Comparison of ENCODE assay signal across 7 mouse cellular contexts in genomic region chr17:46030323-46030730, GRCm38 (mm10). TPM values are rescaled to one million over a fixed set of nuclear protein-coding genes. Genes with fewer than 3 reads are reported as not detected.
A peak's percentile ranks its signal among the peaks of the same experiment; 100 is the strongest.
DNase-seq lines count a peak whose midpoint lies in the region; ATAC-seq and TF ChIP-seq lines count a peak whose summit lies in the region.

No protein-coding gene starts in this region.

- H3K9me3 ChIP-seq in ES-E14 (ENCODE audit: control insufficient read depth, insufficient read depth, low read depth, low read length) = no peaks in the 10 kb centered on the region
- H3K9me3 ChIP-seq in heart, embryonic 13.5 days = no peaks in the 10 kb centered on the region

- H3K4me3 ChIP-seq in ES-E14 (ENCODE audit: insufficient read depth in 1 of 2, low read depth in 1 of 2, low read length in 2 of 2, poor library complexity in 1 of 2, severe bottlenecking in 1 of 2) = peak overlapping the region; percentile 72 to 86
- peak overlapping the region; percentile 92 for H3K4me3 ChIP-seq in heart, embryonic 13.5 days
- peak overlapping the region; percentile 58 for H3K4me3 ChIP-seq in left cerebral cortex, adult 2 months
- peak overlapping the region; percentile 80 for H3K4me3 ChIP-seq in small intestine, adult 2 months (ENCODE audit: low read depth, low read length)

- DNase-seq in CD4-positive helper T cell, adult 2 months (ENCODE audit: low read depth, low spot score) = peak; percentile 26
- DNase-seq in ES-E14 (ENCODE audit: low read depth, low spot score) = no peak
- peak; percentile 22 for DNase-seq in embryo, embryonic 11.5 days (ENCODE audit: low read depth, low spot score)
- DNase-seq in left cerebral cortex, adult 2 months (ENCODE audit: extremely low spot score in 1 of 2, low spot score in 2 of 2) = peak; percentile 56 to 68

- peak overlapping the region; percentile 85 for H3K9ac ChIP-seq in ES-E14 (ENCODE audit: insufficient read depth, low read depth, low read length, poor library complexity, severe bottlenecking)
- H3K9ac ChIP-seq in heart, embryonic 13.5 days = peak overlapping the region; percentile 99

- H3K36me3 ChIP-seq in ES-E14 (ENCODE audit: control insufficient read depth, insufficient read depth, low read length, poor library complexity, severe bottlenecking) = peaks cover 3% of the 10 kb centered on the region; the same call in 1 of the 2 replicates
- peaks cover 8% of the 10 kb centered on the region for H3K36me3 ChIP-seq in heart, embryonic 13.5 days
- H3K36me3 ChIP-seq in small intestine, adult 2 months (ENCODE audit: control insufficient read depth, insufficient read depth, low read length) = peaks cover under 1% of the 10 kb centered on the region; the same call in 1 of the 2 replicates

- in situ Hi-C loops in ES-E14 (cut with MboI; ENCODE audit: low sequenced_read_pairs in 2 of 2, unreplicated experiment in 2 of 2) = loop anchor here in 1 of 2 experiments (5.0 kb wide), 1 partner anchor 298 kb away; the partner anchor contains the start of gene 1600014C23Rik

- no peak overlapping the region for H3K27ac ChIP-seq in ES-E14 (ENCODE audit: insufficient read depth, low read depth, low read length, poor library complexity, severe bottlenecking)
- H3K27ac ChIP-seq in heart, embryonic 13.5 days (replicated peaks) = peak overlapping the region; percentile 99
- H3K27ac ChIP-seq in left cerebral cortex, adult 2 months = peak overlapping the region; percentile 88
- peak overlapping the region; percentile 75 for H3K27ac ChIP-seq in small intestine, adult 2 months (ENCODE audit: insufficient read depth, low read depth, low read length)

- under 1% methylated on average over 39 of the region's 43 CpGs for WGBS in heart, embryonic 13.5 days
- WGBS in small intestine, adult 2 months = under 1% methylated on average over 42 of the region's 43 CpGs

- peak overlapping the region; percentile 92 for H3K4me2 ChIP-seq in heart, embryonic 13.5 days

- H3K27me3 ChIP-seq in heart, embryonic 13.5 days (replicated peaks) = no peaks in the 10 kb centered on the region; the same call in 1 of the 2 replicates
- no peaks in the 10 kb centered on the region for H3K27me3 ChIP-seq in small intestine, adult 2 months (ENCODE audit: control insufficient read depth, insufficient read depth, low read length)

- ATAC-seq in heart, embryonic 13.5 days (ENCODE audit: extremely low read depth, insufficient number of reproducible peaks, low FRiP score, low TSS enrichment) = no peak
- 0 out of 2 replicates have a peak, but pooled peaks have one; percentile 8 for ATAC-seq in megakaryocyte progenitor cell, adult 5-6 weeks (replicated peaks; ENCODE audit: poor library complexity)

- no peak for TF ChIP-seq CTCF in left cerebral cortex, adult 2 months (IDR thresholded peaks at IDR 0.05)
- TF ChIP-seq CTCF in small intestine, adult 2 months (IDR thresholded peaks at IDR 0.05; ENCODE audit: extremely low read depth, insufficient read length, insufficient replicate concordance, low read depth, low read length) = no peak

- peaks cover 9 to 26% of the 10 kb centered on the region in 2 experiments; a peak in 3 of 4 replicates for H3K4me1 ChIP-seq in ES-E14 (ENCODE audit: control insufficient read depth in 2 of 2, insufficient read depth in 2 of 2, low read length in 2 of 2, poor library complexity in 1 of 2)
- H3K4me1 ChIP-seq in heart, embryonic 13.5 days = peaks cover 70% of the 10 kb centered on the region
- H3K4me1 ChIP-seq in small intestine, adult 2 months (ENCODE audit: control insufficient read depth, insufficient read depth, insufficient read length, low read length) = peaks cover 11% of the 10 kb centered on the region; the same call in 1 of the 2 replicates

- intact Hi-C loops in left cerebral cortex, adult 2 months (cut with DNase I) = loop anchor here (5.0 kb wide), 2 partner anchors 87 to 348 kb away; no protein-coding TSS in a partner anchor

- no peak for TF ChIP-seq POLR2A in small intestine, adult 2 months (IDR thresholded peaks at IDR 0.05; ENCODE audit: low read depth, low read length)

TF ChIP-seq in ES-E14, 5 proteins besides CTCF, POLR2A, EP300 and RAD21:
- TF ChIP-seq ZC3H11A (IDR thresholded peaks at IDR 0.05; ENCODE audit: borderline replicate concordance, low read depth, low read length) = no peak
TF ChIP-seq in ES-E14: peak in this region for 0.

RNA-seq across cellular contexts. Expression of gene Vegfa, which starts 1.8 kb away (rescaled TPM):
- total RNA-seq in ES-E14 (2012; rRNA removed) = 53.0 and 112 TPM in 2 replicates
- polyA plus RNA-seq in heart, embryonic 13.5 days (2015; fragmentation: Nextera tagmentation; extraction: Ambion mirVana) = 5.2 and 5.4 TPM in 2 replicates
- total RNA-seq in left cerebral cortex, adult 2 months (2021) = 10 to 100 TPM; 88.2 to 90.7 TPM
- 32.8 and 38.3 TPM in 2 replicates for total RNA-seq in megakaryocyte progenitor cell, adult 5-6 weeks (2015)
- total RNA-seq in megakaryocyte progenitor cell, adult 5-6 weeks (2017) = 47.8 and 54.2 TPM in 2 replicates
- 108 and 177 TPM in 2 replicates for polyA plus RNA-seq in small intestine, adult 2 months (2012; rRNA removed)
